9 mouse cellular contexts compared by ENCODE assay signal in the genomic region with DNA sequence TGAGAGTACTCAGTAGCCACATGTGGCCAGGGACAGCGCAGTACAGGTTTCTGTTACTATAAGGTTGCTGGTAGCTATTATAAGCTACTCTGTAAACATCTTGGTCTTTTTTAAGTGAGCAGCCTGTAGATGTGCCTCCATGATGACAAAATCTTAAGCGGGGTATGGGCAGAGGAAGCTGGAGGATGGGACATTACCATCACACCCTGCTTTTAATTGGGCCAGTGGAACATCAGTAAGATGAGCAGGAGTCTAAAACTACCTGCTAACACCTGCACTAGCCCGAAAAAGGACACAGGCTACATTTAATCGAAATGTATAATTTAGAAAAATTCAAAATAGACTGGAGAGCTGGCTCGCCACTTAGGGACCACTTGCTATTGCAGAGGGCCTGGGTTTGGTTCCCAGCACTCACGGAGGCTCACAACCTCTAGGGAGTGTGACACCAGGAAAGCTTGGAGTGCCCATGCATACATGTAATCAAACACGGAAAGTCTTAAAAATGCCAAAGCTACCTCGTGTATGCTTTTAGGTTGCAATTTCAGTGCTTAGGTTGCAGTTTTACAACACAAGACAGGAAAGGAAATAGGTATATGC. TPM values are rescaled to one million over a fixed set of nuclear protein-coding genes. Genes with fewer than 3 reads are reported as not detected.
DNase-seq lines count a peak whose midpoint lies in the region; ATAC-seq and TF ChIP-seq lines count a peak whose summit lies in the region.
"Had no signal": no experiment of that assay in that cellular context is flagged by ENCODE, and none has a peak within 500 bp of the region (broad histone marks: within the 10 kb centered on the region; RNA-seq: fewer than 3 reads in every experiment).

No protein-coding gene starts in this region.

- H3K4me2 ChIP-seq in heart, embryonic 13.5 days = peak overlapping the region; percentile 95
- H3K4me2 ChIP-seq in hindbrain, embryonic 12.5 days (replicated peaks) = peak overlapping the region; percentile 82

- peak overlapping the region; percentile 99 for H3K9ac ChIP-seq in heart, embryonic 13.5 days
- peak overlapping the region; percentile 100; the same call in 1 of the 2 replicates for H3K9ac ChIP-seq in ES-E14 (ENCODE audit: insufficient read depth, low read depth, low read length, poor library complexity, severe bottlenecking)
- no peak overlapping the region for H3K9ac ChIP-seq in hindbrain, embryonic 12.5 days

- no peak for DNase-seq in heart, postnatal 14 days
- DNase-seq in ES-E14 (ENCODE audit: low read depth, low spot score) = no peak
- DNase-seq in midbrain, embryonic 10.5 days (ENCODE audit: low spot score) = no peak
- DNase-seq in gastrocnemius, postnatal 14 days = no peak
- DNase-seq in gastrocnemius, adult 18-20 months (ENCODE audit: low spot score) = no peak
- DNase-seq in right cerebral cortex, postnatal 36 days (ENCODE audit: low spot score in 2 of 2) = no peak
- DNase-seq: layer of hippocampus, postnatal 36 days had no signal

- peak overlapping the region; percentile 96 for H3K27ac ChIP-seq in heart, embryonic 13.5 days (replicated peaks)
- H3K27ac ChIP-seq in ES-E14 (ENCODE audit: insufficient read depth, low read depth, low read length, poor library complexity, severe bottlenecking) = peak overlapping the region; percentile 95; the same call in 1 of the 2 replicates
- H3K27ac ChIP-seq in hindbrain, embryonic 12.5 days = no peak overlapping the region
- no peak overlapping the region for H3K27ac ChIP-seq in midbrain, embryonic 10.5 days (replicated peaks)

- 82% methylated on average over 8 of the region's 8 CpGs for WGBS in heart, embryonic 13.5 days
- WGBS in hindbrain, embryonic 12.5 days = 87% methylated on average over 8 of the region's 8 CpGs
- 85% methylated on average over 8 of the region's 8 CpGs for WGBS in midbrain, embryonic 10.5 days

- H3K36me3 ChIP-seq in heart, embryonic 13.5 days = peaks cover 43% of the 10 kb centered on the region
- peaks cover 24% of the 10 kb centered on the region for H3K36me3 ChIP-seq in ES-E14 (ENCODE audit: control insufficient read depth, insufficient read depth, low read length, poor library complexity, severe bottlenecking)
- H3K36me3 ChIP-seq in hindbrain, embryonic 12.5 days = peaks cover 16% of the 10 kb centered on the region
- H3K36me3 ChIP-seq in midbrain, embryonic 10.5 days = peaks cover 43% of the 10 kb centered on the region

- intact Hi-C loops in heart, postnatal 14 days (cut with DNase I) = loop anchor here (2.0 to 5.0 kb wide), 2 partner anchors 102 to 182 kb away; a partner anchor contains a TSS
- intact Hi-C loops in gastrocnemius, postnatal 14 days (cut with DNase I; ENCODE audit: low total_unique reads) = no loop called here

- ATAC-seq in heart, embryonic 13.5 days (ENCODE audit: extremely low read depth, insufficient number of reproducible peaks, low FRiP score, low TSS enrichment) = no peak
- no peak for ATAC-seq in hindbrain, embryonic 12.5 days (ENCODE audit: low FRiP score)

- peak overlapping the region; percentile 93 for H3K4me3 ChIP-seq in heart, embryonic 13.5 days
- peak overlapping the region; percentile 82 to 99; a peak in 3 of 4 replicates for H3K4me3 ChIP-seq in ES-E14 (ENCODE audit: insufficient read depth in 1 of 2, low read depth in 1 of 2, low read length in 2 of 2, poor library complexity in 1 of 2, severe bottlenecking in 1 of 2)
- 0 out of 2 replicates have a peak overlapping the region, but pooled peaks have one; percentile 90 for H3K4me3 ChIP-seq in hindbrain, embryonic 12.5 days
- H3K4me3 ChIP-seq in midbrain, embryonic 10.5 days = peak overlapping the region; percentile 79

- in situ Hi-C loops in ES-E14 (cut with MboI; ENCODE audit: low sequenced_read_pairs in 2 of 2, unreplicated experiment in 2 of 2) = no loop called here

- no peaks in the 10 kb centered on the region for H3K27me3 ChIP-seq in heart, embryonic 13.5 days (replicated peaks)
- no peaks in the 10 kb centered on the region for H3K27me3 ChIP-seq in hindbrain, embryonic 12.5 days
- no peaks in the 10 kb centered on the region for H3K27me3 ChIP-seq in midbrain, embryonic 10.5 days (ENCODE audit: low read depth, poor library complexity, severe bottlenecking)

- H3K4me1 ChIP-seq in heart, embryonic 13.5 days = peaks cover 20% of the 10 kb centered on the region
- H3K4me1 ChIP-seq in ES-E14 (ENCODE audit: control insufficient read depth in 2 of 2, insufficient read depth in 2 of 2, low read length in 2 of 2, poor library complexity in 1 of 2) = peaks cover 0 to 1% of the 10 kb centered on the region in 2 experiments; a peak in 2 of 4 replicates
- H3K4me1 ChIP-seq in hindbrain, embryonic 12.5 days = peaks cover 15% of the 10 kb centered on the region
- H3K4me1 ChIP-seq in midbrain, embryonic 10.5 days = peaks cover 20% of the 10 kb centered on the region

- H3K9me3 ChIP-seq in heart, embryonic 13.5 days = no peaks in the 10 kb centered on the region
- no peaks in the 10 kb centered on the region for H3K9me3 ChIP-seq in ES-E14 (ENCODE audit: control insufficient read depth, insufficient read depth, low read depth, low read length)
- H3K9me3 ChIP-seq in hindbrain, embryonic 12.5 days (replicated peaks) = no peaks in the 10 kb centered on the region
- no peaks in the 10 kb centered on the region for H3K9me3 ChIP-seq in midbrain, embryonic 10.5 days (replicated peaks)

TF ChIP-seq in ES-E14, 5 proteins besides CTCF, POLR2A, EP300 and RAD21:
- TF ChIP-seq MAFK (IDR thresholded peaks at IDR 0.05; ENCODE audit: insufficient read depth, low read depth, low read length) (no peak), CHD2 (IDR thresholded peaks at IDR 0.05; ENCODE audit: low read depth, low read length) (no peak), ZC3H11A (IDR thresholded peaks at IDR 0.05; ENCODE audit: borderline replicate concordance, low read depth, low read length) (no peak), ZNF384 (IDR thresholded peaks at IDR 0.05; ENCODE audit: low read depth, low read length) (no peak), HCFC1 (IDR thresholded peaks at IDR 0.05; ENCODE audit: borderline replicate concordance, insufficient read depth, low read length) (no peak)
TF ChIP-seq in ES-E14: peak in this region for 0.

RNA-seq across cellular contexts. Expression of a gene that starts 26.7 kb away (rescaled TPM):
- 23.8 and 26.0 TPM in 2 replicates for polyA plus RNA-seq in heart, embryonic 13.5 days (2015; fragmentation: Nextera tagmentation; extraction: Ambion mirVana)
- total RNA-seq in heart, postnatal 14 days (2021) = 10 to 100 TPM; 42.9 to 43.6 TPM
- total RNA-seq in ES-E14 (2012; rRNA removed) = 10.5 and 13.8 TPM in 2 replicates
- polyA plus RNA-seq in hindbrain, embryonic 12.5 days (2016; fragmentation: Nextera tagmentation; extraction: Ambion mirVana) = 36.9 and 44.9 TPM in 2 replicates
- polyA plus RNA-seq in midbrain, embryonic 10.5 days (2016; fragmentation: Nextera tagmentation; extraction: Ambion mirVana) = 29.7 and 30.1 TPM in 2 replicates
- 10 to 100 TPM; 13.4 to 14.4 TPM for total RNA-seq in gastrocnemius, postnatal 14 days (2021)
- 10 to 100 TPM; 10.4 to 16.0 TPM for total RNA-seq in gastrocnemius, adult 18-20 months (2021)

Comparison
In these comparisons a context has a peak if more than half of its experiments do, and no peak if none do; other contexts are left out.
1. H3K27ac ChIP-seq: peak in heart, embryonic 13.5 days (single experiment) and ES-E14 (single experiment); none in hindbrain, embryonic 12.5 days (single experiment) and midbrain, embryonic 10.5 days (single experiment).
2. Peak in every context shown above with its lines, with median percentiles within 50 percentile points of each other: H3K4me3 ChIP-seq.